Mouse (Mus musculus) adrenal gland, postnatal 36 days (tissue): ENCODE results near the gene Lrrc8d. TPM values are rescaled to one million over a fixed set of nuclear protein-coding genes. Genes with fewer than 3 reads are reported as not detected.

Experiments used
- DNase-seq, 2 experiments: peaks; one replicate each; pipeline ENCODE4 v3.0.0; 2021; ENCODE audit warnings: mixed read lengths in 1 of 2
- long read RNA-seq, 2 experiments: library from polyadenylated mRNA; stranded (forward); transcript quantifications; one replicate each; pipeline ENCODE4 v2.0.0; 2021; ENCODE audit warnings: borderline sequencing depth in 2 of 2
- total RNA-seq, 2 experiments: library from RNA; stranded (reverse); gene quantifications; 2 replicates each; pipeline ENCODE4 v1.2.3; 2021

Lrrc8d gene
- total RNA-seq: 100 to 1,000 TPM in 1 of 2 experiments, 10 to 100 TPM in 1; 97.8 to 115 TPM
- long read RNA-seq, experiment 1, partial matches to known transcripts: 0 of 29 reads
- long read RNA-seq, experiment 1, other reads (novel, unspliced or antisense): 26 of 29 reads
- long read RNA-seq, experiment 2, transcript Lrrc8d-201 (3 exons, 3,923 nt): major isoform, 7 of 18 reads
- long read RNA-seq, experiment 2, partial matches to known transcripts: 0 of 18 reads
- long read RNA-seq, experiment 2, other reads (novel, unspliced or antisense): 5 of 18 reads

DNA sequence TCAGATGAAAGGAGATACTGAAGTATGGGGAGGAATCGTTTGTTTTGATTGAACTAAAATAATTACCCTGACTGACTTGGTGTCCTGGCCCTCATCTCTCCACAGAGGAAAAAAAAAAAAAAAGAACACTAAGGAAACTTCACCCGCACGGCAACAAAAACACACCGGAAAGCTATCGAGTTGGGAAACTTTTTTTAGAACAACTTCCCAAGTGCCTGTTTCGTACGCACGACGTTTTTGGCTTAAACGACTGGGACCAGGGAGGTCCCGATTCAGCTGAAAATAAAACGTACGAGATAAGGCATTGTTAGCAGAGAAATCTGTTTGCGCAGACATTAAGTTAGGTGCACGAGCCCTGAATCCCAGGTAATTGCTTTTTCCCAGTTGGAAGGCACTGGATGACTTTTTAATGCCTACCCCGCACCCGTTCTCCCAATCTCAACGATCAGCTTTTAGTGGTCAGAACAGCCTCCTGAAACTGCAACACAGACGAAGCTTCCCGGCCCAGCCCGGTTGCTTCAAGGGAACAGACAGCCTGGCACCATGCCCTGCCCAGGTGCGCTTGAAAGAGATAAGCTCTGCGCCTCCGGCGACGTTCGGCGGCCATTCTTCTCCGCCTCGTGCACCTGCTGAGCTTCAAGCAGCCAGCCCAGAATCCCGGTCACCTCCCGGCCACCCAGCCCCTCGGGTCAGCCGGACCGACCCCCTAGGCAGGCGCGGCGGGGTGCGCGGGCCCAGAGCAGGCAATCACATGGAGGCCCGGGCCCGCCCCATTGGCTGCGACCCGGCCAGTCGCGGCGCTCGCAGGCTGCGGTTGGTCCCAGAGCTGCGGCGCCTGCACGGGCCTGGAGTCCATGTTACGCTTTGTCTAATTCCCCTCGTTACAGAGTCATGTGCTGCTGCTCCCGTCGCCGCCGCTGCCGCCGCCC is at the start of gene Lrrc8d:
Gene Lrrc8d (plus strand): TSS at position 829 of the 929 bp plus-strand sequence.
- DNase-seq: peak; percentile 92 to 94

DNA sequence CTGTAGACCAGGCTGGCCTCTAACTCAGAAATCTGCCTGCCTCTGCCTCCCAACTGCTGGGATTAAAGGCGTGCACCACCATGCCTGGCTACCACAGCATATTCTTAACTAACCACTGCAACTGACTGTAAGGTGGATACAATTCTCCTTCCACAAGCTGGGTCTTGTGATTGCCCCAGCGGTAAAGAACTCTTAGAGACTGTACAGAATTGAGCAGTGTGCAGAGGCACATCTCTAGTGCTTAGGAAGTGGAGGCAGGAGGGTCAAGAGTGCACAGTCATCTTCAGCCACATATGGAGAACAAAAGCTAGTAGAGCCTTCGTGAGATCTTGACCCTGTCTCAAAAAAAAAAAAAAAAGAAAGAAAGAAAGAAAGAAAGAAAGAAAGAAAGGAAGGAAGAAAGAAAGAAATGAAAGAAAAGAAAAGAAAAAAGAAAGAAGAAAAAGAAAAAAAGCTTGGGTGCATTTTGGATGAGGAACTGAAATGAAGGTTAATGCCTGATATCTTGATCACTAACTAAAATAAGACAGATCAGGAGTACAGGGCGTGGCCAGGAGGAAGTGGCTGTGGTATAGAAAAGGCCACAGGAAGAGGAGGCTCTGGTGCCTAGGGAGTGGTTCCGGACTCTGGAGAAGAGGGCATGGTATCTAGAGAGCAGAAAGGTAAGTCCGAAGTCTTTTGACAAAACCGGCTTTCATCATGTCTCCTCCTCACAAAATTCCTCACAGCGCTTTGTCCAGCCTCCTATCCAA is 48.9 kb upstream of the Lrrc8d start:
- DNase-seq: no peak

DNA sequence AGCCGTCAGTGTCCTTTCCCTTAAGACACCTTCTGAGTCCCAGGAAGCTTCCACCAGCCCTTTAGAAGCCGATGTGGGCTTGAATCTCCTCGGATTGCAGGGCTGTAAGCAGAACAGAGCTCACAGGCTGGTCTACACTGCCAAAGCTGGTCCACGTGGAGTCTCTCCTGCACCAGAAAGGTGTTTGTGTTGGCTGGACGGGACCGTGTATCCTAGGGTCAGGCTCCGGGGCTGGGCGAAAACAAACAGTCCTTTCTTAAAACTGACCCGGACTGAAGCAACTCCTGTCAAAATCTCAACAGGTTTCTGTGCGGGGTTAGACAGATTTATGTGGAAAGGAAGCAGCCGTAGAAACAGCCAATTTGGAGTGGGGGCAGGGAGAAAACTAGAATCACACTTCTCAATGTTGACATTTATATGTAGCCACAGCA is 48.2 kb upstream of the Lrrc8d start:
- peak in 1 of 2 experiments; percentile 5 for DNase-seq

DNA sequence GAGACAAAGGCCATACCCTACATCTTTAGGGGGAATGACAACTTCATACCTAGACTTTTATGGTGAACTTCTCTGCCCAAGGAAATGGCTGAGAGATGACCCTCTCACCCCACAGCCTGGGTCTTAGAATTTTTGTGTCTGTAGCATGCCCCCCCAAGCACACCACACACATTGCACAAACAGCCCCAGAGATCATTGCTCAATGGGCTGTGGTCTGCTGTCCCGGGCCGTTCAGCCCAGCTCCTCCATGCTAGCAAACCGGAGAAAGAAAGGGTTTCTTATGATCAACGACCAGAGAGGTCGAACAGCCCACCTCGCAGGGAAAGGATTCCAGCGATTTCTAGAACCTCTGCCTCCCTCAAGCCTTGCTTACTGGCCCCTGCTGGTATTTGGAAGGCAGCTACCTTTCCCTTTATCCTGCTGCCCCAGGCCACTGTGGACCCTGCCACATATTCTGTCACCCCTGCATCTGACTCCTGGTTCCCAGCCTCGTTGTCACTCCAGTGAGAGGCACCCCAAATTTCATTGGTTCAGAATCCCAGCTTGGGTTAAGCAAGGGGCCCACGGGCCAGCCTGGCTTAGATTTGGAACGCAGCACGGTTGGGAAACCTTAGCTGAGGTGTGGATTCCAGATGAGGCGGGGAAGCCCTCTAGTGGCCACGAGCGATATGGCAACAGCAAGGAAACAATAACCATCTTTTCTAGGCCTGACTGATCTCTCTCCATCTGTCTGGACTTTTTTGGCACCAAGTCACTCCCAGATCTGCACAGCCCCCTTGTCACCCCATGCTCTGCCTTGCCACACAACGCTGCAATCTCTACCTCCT is 45.3 kb upstream of the Lrrc8d start:
- peak; percentile 84 to 87 for DNase-seq

DNA sequence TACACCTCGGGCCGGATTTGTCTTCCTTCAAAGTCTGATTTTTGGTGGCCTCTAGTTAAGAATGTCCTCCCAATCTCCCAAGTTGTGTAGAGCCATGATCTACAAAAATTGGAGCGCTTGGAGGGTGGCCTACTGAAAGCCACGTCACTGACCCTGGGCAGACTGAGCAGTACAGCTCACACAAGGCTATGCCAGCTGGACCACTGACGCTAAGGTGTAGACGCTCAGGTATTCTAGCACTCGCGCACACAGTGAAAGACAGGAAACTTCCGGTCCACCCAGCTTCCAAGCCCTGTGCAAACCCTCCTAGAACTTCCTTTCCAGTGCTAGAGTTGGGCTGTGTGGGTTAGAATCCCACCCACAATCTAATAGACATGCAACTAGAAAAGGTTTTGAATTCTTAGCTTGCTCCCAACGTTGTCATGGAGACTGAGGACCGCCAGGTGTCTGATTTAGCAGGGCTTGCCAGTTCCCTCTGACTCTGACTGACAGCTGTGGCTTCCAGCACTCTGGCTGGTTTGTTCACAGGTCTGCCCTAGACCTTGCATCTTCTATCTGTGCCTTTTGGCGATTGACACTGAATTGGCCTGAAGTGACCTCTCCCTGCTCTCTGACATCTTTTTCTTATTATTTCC is 44.6 kb upstream of the Lrrc8d start:
- DNase-seq: no peak

DNA sequence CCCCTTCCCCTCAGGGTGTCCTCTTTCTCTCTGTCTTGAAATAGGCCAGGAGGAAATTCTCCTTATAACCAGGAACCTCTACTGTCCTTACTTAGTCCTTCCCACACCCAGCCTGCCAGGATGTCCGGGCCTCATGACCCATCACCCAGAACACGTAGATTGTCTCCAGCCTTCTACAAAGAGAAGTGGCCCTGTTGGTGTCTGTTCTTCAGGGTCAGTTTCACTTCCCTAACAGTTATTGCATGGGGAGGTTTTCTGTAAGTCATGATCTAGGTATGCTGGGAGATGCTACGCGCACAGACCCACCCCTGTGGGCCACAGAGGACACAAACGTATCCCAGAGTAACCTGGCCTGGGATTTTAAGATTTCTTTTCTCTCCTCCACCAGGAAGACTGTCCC is 37.9 kb upstream of the Lrrc8d start:
- no peak for DNase-seq

DNA sequence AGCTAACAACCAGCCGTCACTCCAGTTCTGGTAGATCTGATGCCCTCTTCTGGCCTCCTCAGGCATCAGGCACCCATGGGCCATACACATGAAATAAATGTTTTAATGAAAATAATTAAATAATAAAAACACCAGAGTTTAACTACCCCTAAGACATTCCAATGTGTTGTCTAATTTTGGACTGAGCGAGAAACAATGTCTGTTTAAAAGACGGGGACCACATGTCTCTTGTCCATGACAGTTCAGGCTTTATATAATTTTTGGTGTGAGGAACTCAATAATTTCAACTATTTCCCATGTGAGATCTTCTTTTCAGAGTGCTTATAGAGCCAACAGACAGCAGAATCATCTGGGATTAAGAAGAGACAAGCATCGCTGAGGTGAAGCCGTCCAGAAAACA is 32.8 kb upstream of the Lrrc8d start:
- DNase-seq: no peak

DNA sequence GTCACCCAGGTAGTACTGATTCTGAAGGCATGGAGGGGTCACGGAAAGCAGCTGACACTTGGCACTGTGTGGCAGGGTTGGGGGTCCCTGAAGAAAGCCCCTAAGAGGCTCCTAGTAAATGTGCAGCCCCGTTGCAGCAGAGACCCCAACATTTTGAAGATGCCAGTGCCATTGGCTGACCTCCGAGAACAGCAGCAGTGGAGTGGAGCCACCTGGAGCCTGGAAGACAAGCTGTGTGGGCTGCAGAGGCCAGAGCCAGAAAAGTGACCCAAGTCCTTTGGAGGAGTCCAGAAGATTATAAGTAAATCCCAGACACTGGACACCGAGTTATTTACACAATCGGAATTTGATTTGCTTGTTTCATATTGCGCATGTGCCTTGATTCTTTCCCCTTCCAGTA is 32.4 kb upstream of the Lrrc8d start:
- DNase-seq: no peak

DNA sequence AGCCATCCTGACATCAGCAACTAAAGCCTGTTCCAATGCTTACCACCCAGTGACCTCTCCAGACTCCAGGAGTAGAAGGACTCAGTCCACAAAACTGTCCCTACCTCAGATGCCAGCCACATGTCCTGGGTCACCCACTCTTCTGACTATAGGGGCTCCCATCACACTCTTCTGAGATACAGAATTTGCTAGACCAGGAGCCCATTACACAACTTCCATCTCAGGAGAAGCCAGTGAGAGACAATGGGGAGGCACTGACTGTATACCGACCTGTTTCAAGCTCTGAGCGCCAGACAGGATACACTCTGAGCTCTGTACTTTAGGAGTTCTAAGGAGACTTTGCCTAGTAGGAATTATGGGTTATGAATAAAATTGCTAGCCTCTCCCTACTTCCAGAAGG is 30.7 kb upstream of the Lrrc8d start:
- no peak for DNase-seq

DNA sequence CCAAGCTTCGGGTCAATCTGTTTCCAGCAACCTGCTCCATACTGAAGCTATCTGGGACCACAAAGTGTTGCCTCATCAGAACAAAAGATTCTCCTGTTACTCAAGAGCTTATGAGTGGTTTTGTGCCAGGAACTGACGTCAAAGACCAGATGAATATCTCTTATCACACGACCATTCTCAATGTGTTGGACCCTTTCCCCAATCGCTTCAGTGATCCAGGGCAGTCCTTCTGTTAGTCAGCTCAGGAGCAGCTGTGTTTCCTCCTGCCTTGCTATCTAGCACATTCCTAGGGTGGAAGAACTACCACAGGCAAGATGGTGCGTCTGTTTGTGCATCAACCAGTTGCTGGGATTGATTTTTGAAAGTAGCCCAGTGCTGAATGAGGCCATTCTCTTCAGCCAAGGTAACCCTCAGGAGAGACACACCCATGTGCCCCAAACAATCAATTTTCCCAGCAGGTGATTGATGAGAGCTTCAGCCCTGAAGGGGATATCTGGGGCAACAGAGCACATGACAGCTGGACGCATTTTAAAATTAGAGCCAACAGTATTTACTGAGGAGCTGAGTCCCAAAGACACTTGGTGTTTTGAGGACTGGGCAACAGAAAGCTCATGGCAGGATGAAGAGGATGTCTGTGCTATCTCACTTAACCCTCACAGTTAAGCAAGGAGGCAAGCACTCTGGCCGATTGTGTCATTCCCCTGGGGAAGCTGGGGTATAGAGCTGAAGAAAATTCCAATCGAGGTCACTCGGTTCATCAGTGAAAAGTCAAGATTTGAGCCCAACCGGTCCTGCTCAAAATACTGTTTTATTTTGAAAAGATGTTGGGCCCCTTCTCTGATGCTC is 30.0 kb upstream of the Lrrc8d start:
- DNase-seq: no peak

DNA sequence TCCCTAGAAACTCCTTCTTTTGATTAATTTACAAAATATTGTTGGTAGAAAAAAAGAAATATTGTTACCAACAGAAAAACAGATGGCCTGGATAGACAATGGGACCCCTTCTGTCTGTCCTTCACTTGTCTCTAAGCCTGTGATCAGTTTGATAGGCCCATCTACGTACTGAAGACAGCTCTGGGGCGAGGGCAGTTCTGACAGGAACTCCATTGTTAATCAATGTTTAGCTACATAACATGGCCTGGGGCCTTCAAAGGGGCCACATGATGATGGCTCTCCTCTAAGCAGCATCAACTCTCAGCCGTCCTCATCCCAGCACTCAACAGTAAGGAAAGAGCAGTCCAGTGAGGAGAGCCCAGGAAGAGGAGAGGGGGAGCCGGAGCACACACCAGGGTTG is 27.4 kb upstream of the Lrrc8d start:
- DNase-seq: no peak

DNA sequence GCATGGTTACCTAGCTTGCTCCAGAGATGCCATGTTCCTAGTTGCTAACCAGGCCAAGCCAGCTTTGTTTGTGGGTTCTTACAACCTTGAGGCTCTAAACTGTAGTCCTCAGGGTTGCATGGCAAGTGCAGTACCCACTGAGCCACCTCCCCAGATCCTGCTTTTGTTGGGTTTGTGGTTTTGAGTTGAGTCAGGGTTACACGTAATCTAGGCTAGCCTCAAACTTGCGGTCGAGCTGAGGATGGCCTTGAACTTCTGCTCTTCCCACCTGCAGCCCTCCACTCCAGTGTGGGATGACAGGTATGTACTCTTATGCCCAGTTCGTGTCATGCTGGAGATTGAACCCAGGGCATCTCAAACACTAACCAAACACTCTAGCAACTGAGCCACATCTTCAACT is 24.3 kb upstream of the Lrrc8d start:
- DNase-seq: no peak

DNA sequence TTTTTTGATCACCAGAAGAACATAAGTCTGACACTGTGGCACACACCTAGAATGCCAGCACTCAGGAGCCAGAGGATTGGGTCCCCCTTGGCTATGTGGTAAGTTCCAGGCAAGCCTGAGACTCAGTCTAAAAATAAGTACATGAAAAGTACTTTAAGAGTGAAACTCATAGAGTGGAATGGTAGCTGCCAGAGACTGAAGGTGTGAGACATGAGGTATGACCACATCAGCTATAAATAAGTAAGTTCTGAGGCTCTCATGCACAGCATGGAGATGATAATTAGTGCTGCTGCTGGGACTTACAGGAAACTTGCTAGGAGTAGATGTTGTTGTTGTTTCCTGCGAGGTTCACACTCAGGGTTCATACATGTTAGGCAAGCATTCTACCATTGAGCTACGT is 22.7 kb upstream of the Lrrc8d start:
- no peak for DNase-seq

DNA sequence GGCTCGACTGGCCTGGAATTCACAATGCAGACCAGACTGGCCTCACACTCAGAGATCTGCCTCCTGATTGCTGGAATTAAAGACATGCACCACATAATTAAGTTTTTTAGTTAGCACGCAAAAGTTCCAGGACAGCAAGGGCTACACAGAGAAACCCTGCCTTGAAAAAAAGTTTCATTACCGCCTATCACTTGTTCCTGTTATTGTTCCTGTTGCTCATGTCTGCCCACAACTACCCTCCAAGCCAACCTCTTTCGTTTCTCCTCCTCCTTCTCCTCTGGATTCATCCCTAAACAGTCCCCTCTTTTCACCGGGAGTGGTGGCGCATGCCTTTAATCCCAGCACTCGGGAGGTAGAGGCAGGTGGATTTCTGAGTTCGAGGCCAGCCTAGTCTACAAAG is 21.5 kb upstream of the Lrrc8d start:
- DNase-seq: no peak

DNA sequence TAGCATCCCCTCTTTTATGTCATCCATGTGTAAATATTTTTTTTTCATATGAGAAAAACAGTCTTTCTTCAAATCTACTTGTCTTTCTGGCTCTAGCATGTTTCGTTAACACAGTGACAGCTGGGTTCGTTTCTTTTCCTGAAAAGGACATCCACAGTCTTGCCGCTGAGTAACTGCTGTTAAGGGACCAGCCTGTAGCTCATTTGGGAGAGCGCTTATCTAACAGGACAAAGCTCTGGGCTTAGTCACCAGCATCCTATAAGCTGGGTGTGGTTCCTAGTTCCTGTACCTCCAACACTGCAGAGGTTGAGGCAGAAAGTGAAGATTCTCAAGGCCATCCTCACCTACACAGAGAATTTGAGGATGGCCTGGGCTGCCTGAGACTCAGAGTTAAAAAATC is 20.5 kb upstream of the Lrrc8d start:
- no peak for DNase-seq

DNA sequence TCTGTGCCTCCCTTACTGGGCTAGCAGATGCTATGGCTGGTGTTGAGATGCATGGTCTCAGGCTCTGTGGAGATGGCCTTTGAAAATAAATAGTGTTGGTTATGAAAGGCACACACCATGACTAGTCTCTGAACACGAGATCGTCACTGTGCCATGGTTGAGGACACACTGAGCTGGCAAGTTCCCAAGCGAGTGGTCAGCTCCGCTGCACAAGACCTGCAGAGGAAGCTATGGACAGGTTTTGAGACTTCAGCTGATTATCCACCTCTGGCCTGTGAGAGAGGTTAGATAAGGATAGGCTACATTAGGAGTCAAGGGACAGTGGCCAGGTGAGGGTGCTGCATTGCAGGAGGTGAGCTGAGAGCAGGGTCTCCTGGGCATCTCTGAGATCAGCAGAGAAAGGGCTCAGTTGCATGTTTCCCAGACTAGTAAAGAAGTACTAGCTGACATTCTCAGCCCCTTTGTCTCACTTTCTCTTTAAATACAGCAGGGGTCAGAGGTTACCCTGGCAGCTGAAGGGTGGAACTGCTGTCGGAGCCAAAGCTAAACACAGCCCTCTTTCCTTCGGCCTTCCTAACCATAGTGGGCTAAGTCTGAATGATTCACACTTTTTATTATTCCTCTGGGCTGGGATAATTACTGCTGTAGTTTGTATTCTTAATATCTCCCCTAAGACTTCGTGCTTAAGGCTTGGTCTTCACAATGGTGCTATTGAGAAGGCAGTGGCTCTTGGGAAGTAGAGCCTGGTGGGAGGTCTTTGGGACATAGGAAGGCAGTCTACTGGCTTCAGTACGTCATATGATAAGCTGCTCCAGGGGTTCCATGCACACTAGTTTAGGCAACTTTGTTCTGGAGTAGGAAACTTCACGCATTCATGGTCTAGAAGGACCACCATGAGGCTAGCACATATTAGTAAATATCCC is 19.6 kb upstream of the Lrrc8d start:
- DNase-seq: no peak

DNA sequence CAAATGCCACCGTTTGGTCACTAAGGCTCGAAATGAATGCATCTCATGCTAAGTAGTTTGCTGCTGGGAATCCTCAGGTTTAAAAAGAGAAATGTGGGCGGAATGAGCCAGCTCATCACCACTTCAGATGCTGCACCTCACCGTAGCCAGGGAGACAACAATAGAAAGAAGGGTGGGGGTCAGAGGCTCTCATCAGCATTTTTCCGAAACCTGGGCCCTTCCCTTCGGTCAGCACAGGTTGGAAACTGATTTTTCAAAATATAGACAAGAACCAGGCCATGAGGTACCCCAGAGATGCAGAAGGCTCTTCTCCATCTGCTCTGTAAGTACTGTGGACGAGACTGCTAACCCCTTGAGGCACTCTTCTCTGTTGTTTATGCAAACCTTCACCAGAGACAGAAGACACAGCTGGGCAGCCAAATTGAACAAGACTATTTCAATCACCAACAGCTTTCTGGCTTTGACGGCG is 17.6 kb upstream of the Lrrc8d start:
- no peak for DNase-seq

DNA sequence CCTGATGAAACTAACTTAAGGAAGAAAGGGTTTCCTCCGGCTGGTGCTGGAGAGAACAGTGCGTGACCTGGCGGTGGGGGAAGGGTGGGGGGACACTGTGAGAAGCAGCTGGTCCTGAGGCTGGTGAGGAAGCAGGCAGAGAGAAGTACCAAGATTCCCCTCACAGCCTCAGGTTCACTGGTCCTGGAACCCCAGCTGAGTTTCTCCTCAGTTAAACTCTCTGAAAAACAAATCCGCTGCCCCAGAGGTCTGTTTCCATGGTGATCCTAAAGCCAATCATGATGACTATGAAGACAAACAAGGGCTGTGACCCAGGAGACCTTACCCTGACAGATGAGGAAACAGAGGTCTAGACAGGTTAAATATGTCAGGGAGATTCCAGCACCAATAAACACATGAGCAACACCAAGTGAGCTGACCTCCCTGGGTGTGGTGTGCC is 15.8 kb upstream of the Lrrc8d start:
- DNase-seq: no peak
